Mouse (Mus musculus): ENCODE results near the gene Gjb6.

GRCm38 (mm10) chr14:57133161-57133661, at the start of gene Gjb6:
- no peak for TF ChIP-seq CTCF (IDR thresholded peaks at IDR 0.05; ENCODE audit: borderline replicate concordance, insufficient read depth, low read depth, low read length)
- no peak for TF ChIP-seq POLR2A (IDR thresholded peaks at IDR 0.05; ENCODE audit: borderline replicate concordance, insufficient read depth, low read length)

Measured in cerebellum, adult 2 months (tissue).